Mouse (Mus musculus): ENCODE data around the gene Slc4a8. TPM values are rescaled to one million over a fixed set of nuclear protein-coding genes. Genes with fewer than 3 reads are reported as not detected.
A peak's percentile ranks its signal among the peaks of the same experiment; 100 is the strongest.

Gene Slc4a8
- polyA plus RNA-seq, 1 experiment = 13.3 TPM

- no peak overlapping the region for H3K4me3 ChIP-seq
- no peaks in the 10 kb centered on the region for H3K27me3 ChIP-seq (ENCODE audit: control insufficient read depth, insufficient read depth, insufficient read length)
- no peak overlapping the region for H3K4me2 ChIP-seq (ENCODE audit: low read depth)
- no peaks in the 10 kb centered on the region for H3K79me2 ChIP-seq (ENCODE audit: control insufficient read depth, insufficient read depth)
- H3K36me3 ChIP-seq (ENCODE audit: control insufficient read depth, insufficient read depth) = no peaks in the 10 kb centered on the region
- H3ac ChIP-seq (ENCODE audit: control insufficient read depth, insufficient read length) = no peak overlapping the region
- TF ChIP-seq SRF (IDR thresholded peaks at IDR 0.05; ENCODE audit: control insufficient read depth, insufficient read length, low read depth) (peak; percentile 95), TCF12 (IDR thresholded peaks at IDR 0.05; ENCODE audit: insufficient read depth, poor library complexity, severe bottlenecking) (peak; percentile 33), TCF3 (IDR thresholded peaks at IDR 0.05; ENCODE audit: insufficient read length, low read depth) (peak; percentile 20), MAX (IDR thresholded peaks at IDR 0.05; ENCODE audit: low read depth) (no peak), USF1 (IDR thresholded peaks at IDR 0.05; ENCODE audit: low read depth) (no peak), E2F4 (IDR thresholded peaks at IDR 0.05; ENCODE audit: insufficient read depth) (no peak), REST (IDR thresholded peaks at IDR 0.05; ENCODE audit: insufficient read depth, insufficient read length) (no peak), POLR2A (IDR thresholded peaks at IDR 0.05; ENCODE audit: insufficient read length, low read depth) (no peak), POLR2AphosphoS2 (IDR thresholded peaks at IDR 0.05; ENCODE audit: insufficient read length, low read depth) (no peak), MYOD1 (IDR thresholded peaks at IDR 0.05; ENCODE audit: control insufficient read depth in 1 of 3, insufficient read length in 2 of 3, low read depth in 2 of 3) (peak; percentile 1 to 79 (median 53)), MYOG (IDR thresholded peaks at IDR 0.05; ENCODE audit: control insufficient read depth in 1 of 3, insufficient read depth in 1 of 3, insufficient read length in 2 of 3, low read depth in 2 of 3) (peak; percentile 24 to 92 (median 55)), CEBPB (IDR thresholded peaks at IDR 0.05; ENCODE audit: insufficient read depth, poor library complexity, severe bottlenecking) (peak; percentile 29; the same call in 1 of the 2 replicates)
These were observed 23.2 kb upstream of the Slc4a8 start for GRCm38 (mm10) chr15:100738351-100738781.

GRCm38 (mm10) chr15:100739442-100739841, 22.1 kb upstream of the Slc4a8 start:
- H3ac ChIP-seq (ENCODE audit: control insufficient read depth, insufficient read length) = no peak overlapping the region
- H3K4me2 ChIP-seq (ENCODE audit: low read depth) = no peak overlapping the region
- TF ChIP-seq USF1 (IDR thresholded peaks at IDR 0.05; ENCODE audit: low read depth) (peak; percentile 37), MYOD1 (IDR thresholded peaks at IDR 0.05; ENCODE audit: control insufficient read depth in 1 of 3, insufficient read length in 2 of 3, low read depth in 2 of 3) (no peak)
- no peaks in the 10 kb centered on the region for H3K36me3 ChIP-seq (ENCODE audit: control insufficient read depth, insufficient read depth)
- H3K4me3 ChIP-seq = no peak overlapping the region
- H3K27me3 ChIP-seq (ENCODE audit: control insufficient read depth, insufficient read depth, insufficient read length) = no peaks in the 10 kb centered on the region
- no peaks in the 10 kb centered on the region for H3K79me2 ChIP-seq (ENCODE audit: control insufficient read depth, insufficient read depth)

DNA sequence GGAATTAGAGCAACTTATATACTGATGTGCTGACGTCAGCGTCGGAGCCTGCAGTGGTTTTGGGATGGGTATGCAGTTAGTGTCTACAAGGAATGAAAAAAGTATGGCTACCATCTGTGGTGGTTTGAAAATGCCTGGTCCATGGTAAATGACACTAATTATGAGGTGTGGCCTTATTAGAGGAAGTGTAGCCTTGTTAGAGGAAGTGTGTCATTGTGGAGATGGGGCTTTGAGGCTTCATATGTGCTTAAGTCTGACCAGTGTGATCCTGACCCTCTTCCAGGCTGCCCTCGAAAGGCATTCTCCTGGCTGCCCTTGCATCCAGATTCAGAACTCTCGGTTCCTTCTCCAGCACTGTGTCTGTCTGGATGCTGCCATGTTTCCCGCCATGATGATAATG, 18.3 kb upstream of the Slc4a8 start:
- Histone ChIP-seq H3K4me3 (no peak overlapping the region), H3K27me3 (ENCODE audit: control insufficient read depth, insufficient read depth, insufficient read length) (no peaks in the 10 kb centered on the region), H3K79me2 (ENCODE audit: control insufficient read depth, insufficient read depth) (no peaks in the 10 kb centered on the region), H3K36me3 (ENCODE audit: control insufficient read depth, insufficient read depth) (no peaks in the 10 kb centered on the region), H3K4me2 (ENCODE audit: low read depth) (no peak overlapping the region), H3ac (ENCODE audit: control insufficient read depth, insufficient read length) (no peak overlapping the region)
- TF ChIP-seq TCF3 (IDR thresholded peaks at IDR 0.05; ENCODE audit: insufficient read length, low read depth) (no peak), E2F4 (IDR thresholded peaks at IDR 0.05; ENCODE audit: insufficient read depth) (no peak), SRF (IDR thresholded peaks at IDR 0.05; ENCODE audit: control insufficient read depth, insufficient read length, low read depth) (no peak), MAX (IDR thresholded peaks at IDR 0.05; ENCODE audit: low read depth) (no peak), POLR2AphosphoS2 (IDR thresholded peaks at IDR 0.05; ENCODE audit: insufficient read length, low read depth) (no peak), MYOG (IDR thresholded peaks at IDR 0.05; ENCODE audit: control insufficient read depth in 1 of 3, insufficient read depth in 1 of 3, insufficient read length in 2 of 3, low read depth in 2 of 3) (no peak), CEBPB (IDR thresholded peaks at IDR 0.05; ENCODE audit: insufficient read depth, poor library complexity, severe bottlenecking) (no peak), USF1 (IDR thresholded peaks at IDR 0.05; ENCODE audit: low read depth) (no peak), POLR2A (IDR thresholded peaks at IDR 0.05; ENCODE audit: insufficient read length, low read depth) (no peak), MYOD1 (IDR thresholded peaks at IDR 0.05; ENCODE audit: control insufficient read depth in 1 of 3, insufficient read length in 2 of 3, low read depth in 2 of 3) (no peak), TCF12 (IDR thresholded peaks at IDR 0.05; ENCODE audit: insufficient read depth, poor library complexity, severe bottlenecking) (no peak), REST (IDR thresholded peaks at IDR 0.05; ENCODE audit: insufficient read depth, insufficient read length) (no peak)

GRCm38 (mm10) chr15:100746478-100747120, 14.9 kb upstream of the Slc4a8 start:
- TF ChIP-seq POLR2AphosphoS2 (IDR thresholded peaks at IDR 0.05; ENCODE audit: insufficient read length, low read depth) (no peak), USF1 (IDR thresholded peaks at IDR 0.05; ENCODE audit: low read depth) (no peak), TCF12 (IDR thresholded peaks at IDR 0.05; ENCODE audit: insufficient read depth, poor library complexity, severe bottlenecking) (peak; percentile 62), MAX (IDR thresholded peaks at IDR 0.05; ENCODE audit: low read depth) (no peak), REST (IDR thresholded peaks at IDR 0.05; ENCODE audit: insufficient read depth, insufficient read length) (no peak), SRF (IDR thresholded peaks at IDR 0.05; ENCODE audit: control insufficient read depth, insufficient read length, low read depth) (peak; percentile 62), CEBPB (IDR thresholded peaks at IDR 0.05; ENCODE audit: insufficient read depth, poor library complexity, severe bottlenecking) (no peak), MYOD1 (IDR thresholded peaks at IDR 0.05; ENCODE audit: control insufficient read depth in 1 of 3, insufficient read length in 2 of 3, low read depth in 2 of 3) (peak; percentile 72 to 91 (median 89)), TCF3 (IDR thresholded peaks at IDR 0.05; ENCODE audit: insufficient read length, low read depth) (peak; percentile 54), MYOG (IDR thresholded peaks at IDR 0.05; ENCODE audit: control insufficient read depth in 1 of 3, insufficient read depth in 1 of 3, insufficient read length in 2 of 3, low read depth in 2 of 3) (peak; percentile 77 to 96 (median 94)), E2F4 (IDR thresholded peaks at IDR 0.05; ENCODE audit: insufficient read depth) (no peak), POLR2A (IDR thresholded peaks at IDR 0.05; ENCODE audit: insufficient read length, low read depth) (peak; percentile 18)
- H3K79me2 ChIP-seq (ENCODE audit: control insufficient read depth, insufficient read depth) = no peaks in the 10 kb centered on the region
- H3ac ChIP-seq (ENCODE audit: control insufficient read depth, insufficient read length) = no peak overlapping the region
- H3K4me3 ChIP-seq = peak overlapping the region; percentile 12
- H3K27me3 ChIP-seq (ENCODE audit: control insufficient read depth, insufficient read depth, insufficient read length) = no peaks in the 10 kb centered on the region
- no peaks in the 10 kb centered on the region for H3K36me3 ChIP-seq (ENCODE audit: control insufficient read depth, insufficient read depth)
- H3K4me2 ChIP-seq (ENCODE audit: low read depth) = peak overlapping the region; percentile 66
